Mouse (Mus musculus) hindbrain, embryonic 12.5 days (tissue): ENCODE results near the gene Ciart. TPM values are rescaled to one million over a fixed set of nuclear protein-coding genes. Genes with fewer than 3 reads are reported as not detected.
"Not testable (repeated sequence)": the region's sequence is repeated elsewhere in the genome, so short reads cannot be mapped to it uniquely, and the experiment has no call there.

Experiments used
- ATAC-seq: fragments of 200-750 bp; cut with Nextera tagmentation; 2 replicates; pipeline ENCODE4 v1.8.0; 2017; ENCODE audit warnings: moderate TSS enrichment; ENCODE audit not compliant: low FRiP score
- H3K27ac ChIP-seq: fragments of 300-500 bp; sonication (generic); 2 replicates; pipeline ENCODE4 v1.5.1; 2016; ENCODE audit warnings: mild to moderate bottlenecking
- H3K27me3 ChIP-seq: fragments of 300-500 bp; sonication (generic); 2 replicates; pipeline ENCODE4 v1.6.1; 2016; ENCODE audit warnings: mild to moderate bottlenecking
- H3K36me3 ChIP-seq: fragments of 300-500 bp; sonication (generic); 2 replicates; pipeline ENCODE4 v1.6.1; 2016; ENCODE audit warnings: mild to moderate bottlenecking
- H3K4me1 ChIP-seq: fragments of 300-500 bp; sonication (generic); 2 replicates; pipeline ENCODE4 v1.6.1; 2016
- H3K4me2 ChIP-seq: fragments of 300-500 bp; sonication (generic); replicated peaks from 2 replicates; pipeline ENCODE4 v1.6.1; 2016; ENCODE audit warnings: mild to moderate bottlenecking
- H3K4me3 ChIP-seq: fragments of 300-500 bp; sonication (generic); 2 replicates; pipeline ENCODE4 v1.5.1; 2016; ENCODE audit warnings: mild to moderate bottlenecking
- H3K9ac ChIP-seq: fragments of 300-500 bp; sonication (generic); 2 replicates; pipeline ENCODE4 v1.6.1; 2016; ENCODE audit warnings: mild to moderate bottlenecking, moderate library complexity
- H3K9me3 ChIP-seq: fragments of 300-500 bp; sonication (generic); replicated peaks from 2 replicates; pipeline ENCODE4 v1.6.1; 2016; ENCODE audit warnings: mild to moderate bottlenecking
- WGBS: fragments of 180-500 bp; shearing (Covaris S2); methylation state at CpG from one replicate; pipeline ENCODE4 v1.1.7; 2016; 5-methylcytosine and 5-hydroxymethylcytosine counted together
- polyA plus RNA-seq: library from polyadenylated mRNA; unstranded; fragments of >200 nt; fragmentation: Nextera tagmentation; extraction: Ambion mirVana; gene quantifications from 2 replicates; pipeline ENCODE4 v1.2.1, GENCODE M21; 2016

Gene Ciart
- polyA plus RNA-seq, 1 experiment from 2014 or later: 7.7 TPM

DNA sequence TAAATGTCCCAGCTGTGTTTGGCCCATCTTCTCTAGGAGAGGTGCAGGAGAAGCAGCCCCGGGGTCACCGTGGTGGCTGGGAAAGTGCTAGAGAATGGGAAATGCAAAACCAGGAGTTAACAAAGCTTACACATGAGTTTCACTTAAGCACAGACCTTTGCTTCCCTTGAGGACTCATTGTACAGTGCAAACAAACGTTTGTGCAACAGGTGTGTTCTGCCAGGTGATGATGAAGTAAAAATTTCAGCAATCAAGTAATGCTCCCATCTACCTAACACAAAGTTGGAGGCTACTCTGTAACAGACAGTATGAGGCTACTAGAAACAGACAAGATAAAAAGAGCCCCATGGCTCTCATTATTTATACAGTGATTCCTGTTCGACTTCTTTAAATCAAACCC is 3.0 kb downstream of the Ciart start:
- Histone ChIP-seq H3K36me3 (no peaks in the 10 kb centered on the region), H3K9me3 (no peaks in the 10 kb centered on the region), H3K4me1 (peaks cover 14% of the 10 kb centered on the region), H3K27ac (no peak overlapping the region), H3K4me2 (no peak overlapping the region), H3K4me3 (no peak overlapping the region), H3K9ac (no peak overlapping the region), H3K27me3 (no peaks in the 10 kb centered on the region)
- 91% methylated on average over 4 of the region's 4 CpGs for WGBS
- no peak for ATAC-seq

DNA sequence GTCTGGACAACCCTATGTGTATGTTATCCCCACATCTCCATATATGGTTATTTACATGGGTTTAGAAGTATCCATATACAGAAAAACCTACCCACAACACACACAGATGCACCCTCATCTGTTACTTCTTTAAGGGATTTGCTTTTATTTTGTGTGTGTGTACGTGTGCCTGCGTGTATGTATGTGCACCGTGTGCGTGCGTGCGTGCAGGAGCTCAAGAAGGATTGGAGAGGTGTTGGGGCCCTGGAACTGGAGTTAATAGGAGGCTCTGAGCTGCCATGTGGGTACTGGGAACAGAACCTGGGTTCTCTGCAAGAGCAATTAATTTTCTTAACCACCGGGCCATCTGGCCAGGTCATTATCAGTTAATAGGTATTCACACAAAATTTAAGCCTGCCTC is 10.0 kb downstream of the Ciart start:
- no peaks in the 10 kb centered on the region for H3K27me3 ChIP-seq
- peaks cover 16% of the 10 kb centered on the region for H3K36me3 ChIP-seq
- 79% methylated on average over 7 of the region's 7 CpGs for WGBS
- H3K27ac ChIP-seq: no peak overlapping the region
- H3K4me1 ChIP-seq: peaks cover 17% of the 10 kb centered on the region
- peak overlapping the region; percentile 75 for H3K4me2 ChIP-seq
- H3K4me3 ChIP-seq: peak overlapping the region; percentile 56
- peak overlapping the region; percentile 76; the same call in 1 of the 2 replicates for H3K9ac ChIP-seq
- no peaks in the 10 kb centered on the region for H3K9me3 ChIP-seq
- ATAC-seq: no peak

DNA sequence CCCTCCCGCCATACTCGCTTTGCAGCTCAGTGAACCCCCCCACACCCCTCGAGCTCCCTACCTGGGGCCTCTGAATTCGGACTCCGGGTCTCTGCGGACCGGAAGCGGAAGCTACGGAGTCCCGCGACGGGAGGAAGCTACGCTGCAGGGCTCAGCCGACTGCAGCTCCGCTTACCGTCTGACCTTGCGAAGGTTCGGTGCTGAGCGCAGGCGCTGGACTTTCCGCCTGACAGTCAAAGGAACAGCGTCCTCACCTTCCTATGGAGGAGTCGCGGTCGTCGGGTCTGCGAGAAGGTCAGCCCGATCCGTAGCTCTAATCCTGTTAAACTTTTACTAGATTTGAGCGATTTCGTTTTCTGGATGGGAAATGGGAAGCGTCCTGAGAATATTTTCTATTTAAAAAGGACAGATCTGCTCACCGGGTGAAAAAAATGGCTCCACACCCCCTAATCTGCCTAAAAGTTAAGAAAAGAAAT is 10.6 kb downstream of the Ciart start, which contains the start of gene Mrps21:
Gene Mrps21, minus strand, starts transcription at position 128 of the 476 bp plus-strand sequence.
- under 1% methylated on average over 33 of the region's 33 CpGs for WGBS
- Histone ChIP-seq H3K4me3 (peak within 1 kb of the TSS; percentile 56), H3K27me3 (no peaks in the 10 kb centered on the region), H3K27ac (peak within 1 kb of the TSS; percentile 71), H3K4me1 (peaks cover 17% of the 10 kb centered on the region), H3K36me3 (peaks cover 21% of the 10 kb centered on the region), H3K9ac (peak within 1 kb of the TSS; percentile 76), H3K9me3 (no peaks in the 10 kb centered on the region), H3K4me2 (peak within 1 kb of the TSS; percentile 75)
- ATAC-seq: peak; percentile 94

- H3K36me3 ChIP-seq: peaks cover 21% of the 10 kb centered on the region
- H3K4me2 ChIP-seq: peak overlapping the region; percentile 75
- no peaks in the 10 kb centered on the region for H3K9me3 ChIP-seq
- peak overlapping the region; percentile 76 for H3K9ac ChIP-seq
- peaks cover 17% of the 10 kb centered on the region for H3K4me1 ChIP-seq
- H3K27me3 ChIP-seq: no peaks in the 10 kb centered on the region
- H3K27ac ChIP-seq: peak overlapping the region; percentile 71
- ATAC-seq: peak; percentile 55
- H3K4me3 ChIP-seq: peak overlapping the region; percentile 56
- WGBS: 9% methylated on average over 15 of the region's 15 CpGs
Observed at GRCm38 (mm10) chr3:95870976-95871375, 11.1 kb downstream of the Ciart start.

GRCm38 (mm10) chr3:95867408-95867807 is 14.6 kb downstream of the Ciart start:
- no peaks in the 10 kb centered on the region for H3K27me3 ChIP-seq
- H3K27ac ChIP-seq: no peak overlapping the region
- H3K9me3 ChIP-seq: no peaks in the 10 kb centered on the region
- H3K36me3 ChIP-seq: peaks cover 39% of the 10 kb centered on the region
- WGBS: 90% methylated on average over 2 of the region's 2 CpGs
- H3K9ac ChIP-seq: no peak overlapping the region
- H3K4me2 ChIP-seq: no peak overlapping the region
- no peak overlapping the region for H3K4me3 ChIP-seq
- ATAC-seq: no peak
- peaks cover 16% of the 10 kb centered on the region for H3K4me1 ChIP-seq

DNA sequence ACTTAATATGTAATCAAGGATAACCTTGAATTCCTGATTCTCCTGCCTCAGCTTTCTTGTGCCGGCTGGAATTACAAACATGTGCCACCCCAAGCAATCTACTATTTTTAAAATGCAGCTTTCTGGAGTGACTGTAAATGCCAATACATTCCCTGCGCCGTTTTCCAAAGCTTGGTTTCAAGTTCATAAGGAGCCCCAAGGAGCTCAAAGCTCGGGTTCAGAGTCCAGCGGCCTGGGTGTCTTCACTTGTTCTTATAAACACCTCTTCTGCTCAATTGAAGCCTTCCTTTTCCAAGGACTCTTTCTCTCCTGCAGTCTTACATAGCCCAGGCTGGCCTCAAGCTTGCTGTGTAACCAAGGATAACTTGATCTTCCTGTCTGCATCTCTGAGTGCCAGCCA is 16.0 kb downstream of the Ciart start:
- H3K9me3 ChIP-seq: no peaks in the 10 kb centered on the region
- ATAC-seq: no peak
- no peak overlapping the region for H3K4me3 ChIP-seq
- H3K4me2 ChIP-seq: no peak overlapping the region
- no peak overlapping the region for H3K27ac ChIP-seq
- H3K9ac ChIP-seq: no peak overlapping the region
- no peaks in the 10 kb centered on the region for H3K27me3 ChIP-seq
- H3K36me3 ChIP-seq: peaks cover 46% of the 10 kb centered on the region
- 95% methylated on average over 5 of the region's 5 CpGs for WGBS
- peaks cover 10% of the 10 kb centered on the region for H3K4me1 ChIP-seq

DNA sequence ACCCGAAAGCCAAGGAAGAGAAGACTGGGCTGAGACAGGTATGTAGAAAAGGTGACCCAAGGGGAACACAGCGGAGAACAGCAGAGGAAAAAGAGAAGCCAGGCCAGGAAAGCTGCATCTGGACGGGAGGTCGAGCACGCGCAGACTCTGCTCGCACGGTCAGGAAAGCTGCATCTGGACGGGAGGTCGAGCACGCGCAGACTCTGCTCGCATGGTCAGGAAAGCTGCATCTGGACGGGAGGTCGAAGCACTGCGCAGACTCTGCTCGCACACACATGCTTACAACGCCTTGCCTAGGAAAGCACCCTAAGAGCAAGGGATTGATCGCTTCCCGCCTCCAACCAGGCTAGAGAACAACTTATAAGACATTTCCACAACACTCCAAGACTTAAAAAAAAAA is 16.5 kb downstream of the Ciart start:
- H3K9me3 ChIP-seq: no peaks in the 10 kb centered on the region
- no peak overlapping the region for H3K9ac ChIP-seq
- H3K27me3 ChIP-seq: no peaks in the 10 kb centered on the region
- no peak overlapping the region for H3K4me3 ChIP-seq
- H3K4me1 ChIP-seq: peaks cover 7% of the 10 kb centered on the region
- no peak overlapping the region for H3K27ac ChIP-seq
- H3K36me3 ChIP-seq: peaks cover 46% of the 10 kb centered on the region
- WGBS: 94% methylated on average over 20 of the region's 20 CpGs
- no peak for ATAC-seq
- H3K4me2 ChIP-seq: no peak overlapping the region

DNA sequence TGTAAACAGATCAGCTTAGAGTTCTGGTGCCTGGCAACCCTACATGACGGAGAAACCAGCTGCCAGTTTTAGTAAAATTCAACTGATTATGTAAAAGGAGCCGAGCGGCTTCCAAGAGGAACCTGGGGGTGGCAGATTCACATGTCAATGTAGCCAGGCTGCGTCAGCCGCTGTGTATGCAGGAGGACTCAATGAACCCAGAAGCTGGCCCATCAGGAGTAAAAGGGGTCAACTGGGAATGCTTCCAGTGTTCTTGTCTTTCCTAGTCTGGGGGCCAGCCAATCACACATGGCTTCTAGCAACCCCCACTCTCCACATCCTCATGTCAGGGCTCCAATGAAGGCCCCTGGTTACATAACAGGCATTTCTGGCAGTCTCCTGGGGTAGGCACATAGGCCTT is 17.0 kb downstream of the Ciart start:
- ATAC-seq: no peak
- H3K4me3 ChIP-seq: no peak overlapping the region
- WGBS: 96% methylated on average over 5 of the region's 5 CpGs
- H3K4me1 ChIP-seq: peaks cover 1% of the 10 kb centered on the region; the same call in 1 of the 2 replicates
- H3K9ac ChIP-seq: no peak overlapping the region
- no peak overlapping the region for H3K4me2 ChIP-seq
- H3K27ac ChIP-seq: no peak overlapping the region
- H3K9me3 ChIP-seq: no peaks in the 10 kb centered on the region
- H3K36me3 ChIP-seq: peaks cover 46% of the 10 kb centered on the region
- H3K27me3 ChIP-seq: no peaks in the 10 kb centered on the region

- no peak overlapping the region for H3K4me2 ChIP-seq
Observed at GRCm38 (mm10) chr3:95863578-95863977, 18.5 kb downstream of the Ciart start.

DNA sequence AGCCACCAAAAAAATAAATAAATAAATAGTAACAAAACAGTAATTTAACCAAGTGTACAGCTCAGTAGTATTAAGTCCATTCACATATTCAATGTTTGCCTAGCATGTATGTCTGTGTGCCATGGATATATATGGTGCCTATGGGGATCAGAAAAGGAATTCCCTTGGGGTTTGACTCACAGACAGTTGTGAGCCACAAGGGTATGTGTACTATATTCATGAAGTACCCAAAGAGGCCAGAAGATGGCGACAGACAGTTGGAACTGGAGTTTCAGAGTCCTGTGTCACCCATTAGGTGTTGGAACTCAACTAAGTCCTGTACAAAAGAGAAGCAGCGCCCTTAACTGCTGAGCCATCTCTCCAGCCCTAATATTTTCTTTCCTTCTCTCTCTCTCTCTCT is 20.3 kb downstream of the Ciart start:
- H3K27me3 ChIP-seq: no peaks in the 10 kb centered on the region
- H3K9me3 ChIP-seq: no peaks in the 10 kb centered on the region
- no peak overlapping the region for H3K4me3 ChIP-seq
- peaks cover 27% of the 10 kb centered on the region for H3K36me3 ChIP-seq
- H3K4me2 ChIP-seq: no peak overlapping the region
- 0 out of 2 replicates have a peak, but pooled peaks have one; percentile 46 for ATAC-seq
- no peak overlapping the region for H3K9ac ChIP-seq
- H3K27ac ChIP-seq: no peak overlapping the region
- H3K4me1 ChIP-seq: no peaks in the 10 kb centered on the region
- WGBS: 37% methylated on average over 2 of the region's 2 CpGs

More at GRCm38 (mm10) chr3:95863578-95863977, 18.5 kb downstream of the Ciart start:
- WGBS: 75% methylated on average over 7 of the region's 7 CpGs
- H3K27me3 ChIP-seq: no peaks in the 10 kb centered on the region
- H3K4me1 ChIP-seq: no peaks in the 10 kb centered on the region
- H3K9ac ChIP-seq: no peak overlapping the region
- H3K9me3 ChIP-seq: no peaks in the 10 kb centered on the region
- no peak overlapping the region for H3K27ac ChIP-seq
- no peak for ATAC-seq
- no peak overlapping the region for H3K4me3 ChIP-seq
- H3K36me3 ChIP-seq: peaks cover 36% of the 10 kb centered on the region

- WGBS: 71% methylated on average over 10 of the region's 10 CpGs
- Histone ChIP-seq H3K36me3 (peaks cover 25% of the 10 kb centered on the region), H3K4me2 (no peak overlapping the region)
Observed at GRCm38 (mm10) chr3:95861216-95861615, 20.8 kb downstream of the Ciart start.

GRCm38 (mm10) chr3:95860323-95860722 is 21.7 kb downstream of the Ciart start:
- H3K27ac ChIP-seq: no peak overlapping the region
- H3K4me2 ChIP-seq: no peak overlapping the region
- H3K4me1 ChIP-seq: 0 out of 2 replicates have a peak, but pooled peaks cover 4% of the 10 kb centered on the region
- 87% methylated on average over 3 of the region's 3 CpGs for WGBS
- no peaks in the 10 kb centered on the region for H3K9me3 ChIP-seq
- H3K27me3 ChIP-seq: no peaks in the 10 kb centered on the region
- H3K4me3 ChIP-seq: no peak overlapping the region
- H3K9ac ChIP-seq: no peak overlapping the region
- H3K36me3 ChIP-seq: peaks cover 21% of the 10 kb centered on the region
- no peak for ATAC-seq

More at GRCm38 (mm10) chr3:95861216-95861615, 20.8 kb downstream of the Ciart start:
- Histone ChIP-seq H3K27ac (no peak overlapping the region), H3K9me3 (no peaks in the 10 kb centered on the region), H3K27me3 (no peaks in the 10 kb centered on the region), H3K4me3 (no peak overlapping the region), H3K4me1 (0 out of 2 replicates have a peak, but pooled peaks cover under 1% of the 10 kb centered on the region), H3K9ac (no peak overlapping the region)
- no peak for ATAC-seq

- H3K36me3 ChIP-seq: peaks cover 14% of the 10 kb centered on the region
- 91% methylated on average over 3 of the region's 3 CpGs for WGBS
- not testable (repeated sequence) for H3K9me3 ChIP-seq, H3K4me2 ChIP-seq, H3K27ac ChIP-seq, H3K27me3 ChIP-seq, ATAC-seq, H3K9ac ChIP-seq, H3K4me1 ChIP-seq, H3K4me3 ChIP-seq
Observed at GRCm38 (mm10) chr3:95858278-95858677, 23.8 kb downstream of the Ciart start.
